Mouse (Mus musculus) lung, postnatal 0 days (tissue): ENCODE measurements around the gene Ptdss2. TPM values are rescaled to one million over a fixed set of nuclear protein-coding genes. Genes with fewer than 3 reads are reported as not detected.
A peak's percentile ranks its signal among the peaks of the same experiment; 100 is the strongest.

ENCODE experiments used
- ATAC-seq: fragments of 200-750 bp; cut with Nextera tagmentation; 2 replicates; pipeline ENCODE4 v1.8.0; 2017; ENCODE audit warnings: moderate library complexity
- DNase-seq: peaks from one replicate; pipeline ENCODE4 v3.0.0-alpha.2; 2016; ENCODE audit warnings: low spot score
- H3K27ac ChIP-seq: fragments of 300-500 bp; sonication (generic); 2 replicates; pipeline ENCODE4 v1.5.1; 2014; ENCODE audit warnings: antibody characterized with exemption, mild to moderate bottlenecking, low read length, mixed read lengths
- H3K27me3 ChIP-seq: fragments of 300-500 bp; sonication (generic); replicated peaks from 2 replicates; pipeline ENCODE4 v1.6.1; 2014; ENCODE audit warnings: low read length, mixed read lengths; ENCODE audit not compliant: insufficient read depth
- H3K36me3 ChIP-seq: fragments of 300-500 bp; sonication (generic); 2 replicates; pipeline ENCODE4 v1.6.1; 2014; ENCODE audit warnings: low read length, mixed read lengths; ENCODE audit not compliant: insufficient read depth
- H3K4me1 ChIP-seq: fragments of 300-500 bp; sonication (generic); 2 replicates; pipeline ENCODE4 v1.6.1; 2014; ENCODE audit warnings: antibody characterized with exemption, low read depth, low read length, mixed read lengths; ENCODE audit not compliant: insufficient read depth
- H3K4me2 ChIP-seq: fragments of 300-500 bp; sonication (generic); replicated peaks from 2 replicates; pipeline ENCODE4 v1.6.1; 2014; ENCODE audit warnings: low read depth, mild to moderate bottlenecking, low read length, moderate library complexity, mixed read lengths
- H3K4me3 ChIP-seq: fragments of 300-500 bp; sonication (generic); 2 replicates; pipeline ENCODE4 v1.5.1; 2014; ENCODE audit warnings: low read depth, low read length
- H3K9ac ChIP-seq: fragments of 300-500 bp; sonication (generic); replicated peaks from 2 replicates; pipeline ENCODE4 v1.6.1; 2014; ENCODE audit warnings: low read depth, mild to moderate bottlenecking
- H3K9me3 ChIP-seq: fragments of 300-500 bp; sonication (generic); 2 replicates; pipeline ENCODE4 v1.6.1; 2016; ENCODE audit warnings: low read length, mixed read lengths
- CTCF ChIP-seq: IDR thresholded peaks from 2 replicates; pipeline ENCODE4 v1.5.1; 2016; ENCODE audit warnings: antibody characterized with exemption, mild to moderate bottlenecking
- EP300 ChIP-seq: IDR thresholded peaks from 2 replicates; pipeline ENCODE4 v1.6.1; 2016; ENCODE audit warnings: antibody characterized with exemption, mild to moderate bottlenecking, control low read depth
- WGBS: fragments of 180-500 bp; shearing (Covaris S2); extraction: QIAGEN DNeasy Blood & Tissue Kit; methylation state at CpG from one replicate; pipeline ENCODE4 v1.1.7; 2014; 5-methylcytosine and 5-hydroxymethylcytosine counted together
- polyA plus RNA-seq: library from polyadenylated mRNA; unstranded; fragments of >200 nt; fragmentation: Nextera tagmentation; extraction: Ambion mirVana; gene quantifications from 2 replicates; pipeline ENCODE4 v1.2.1, GENCODE M21; 2015

Ptdss2 gene
- polyA plus RNA-seq, 1 experiment from 2014 or later, result 39.1 TPM

GRCm38 (mm10) chr7:141167901-141168517 is 45.8 kb downstream of the Ptdss2 start:
- no peaks in the 10 kb centered on the region for H3K27me3 ChIP-seq
- H3K9ac ChIP-seq, result peak overlapping the region; percentile 59
- H3K4me1 ChIP-seq, result peaks cover 8% of the 10 kb centered on the region; the same call in 1 of the 2 replicates
- TF ChIP-seq EP300, result no peak
- no peak for TF ChIP-seq CTCF
- H3K9me3 ChIP-seq, result no peaks in the 10 kb centered on the region
- H3K4me3 ChIP-seq, result peak overlapping the region; percentile 55
- 12% methylated on average over 7 of the region's 7 CpGs for WGBS
- peak overlapping the region; percentile 92 for H3K27ac ChIP-seq
- ATAC-seq (peak; percentile 9), DNase-seq (peak; percentile 76)
- H3K4me2 ChIP-seq, result peak overlapping the region; percentile 62
- peaks cover 10% of the 10 kb centered on the region; the same call in 1 of the 2 replicates for H3K36me3 ChIP-seq

GRCm38 (mm10) chr7:141168518-141168953 is 46.4 kb downstream of the Ptdss2 start:
- Histone ChIP-seq H3K4me3 (peak overlapping the region; percentile 55), H3K27ac (peak overlapping the region; percentile 92), H3K4me1 (peaks cover 12% of the 10 kb centered on the region; the same call in 1 of the 2 replicates), H3K9me3 (no peaks in the 10 kb centered on the region), H3K36me3 (peaks cover 6% of the 10 kb centered on the region; the same call in 1 of the 2 replicates), H3K4me2 (peak overlapping the region; percentile 62), H3K27me3 (no peaks in the 10 kb centered on the region), H3K9ac (peak overlapping the region; percentile 59)
- 4% methylated on average over 22 of the region's 22 CpGs for WGBS
- peak; percentile 97 for DNase-seq
- ATAC-seq, result peak; percentile 74
- TF ChIP-seq EP300 (peak; percentile 46; the same call in 1 of the 2 replicates), CTCF (no peak)

GRCm38 (mm10) chr7:141169300-141169699 is 47.1 kb downstream of the Ptdss2 start:
- H3K27ac ChIP-seq, result peak overlapping the region; percentile 92
- ATAC-seq, result peak; percentile 18
- peak; percentile 82 for DNase-seq
- no peaks in the 10 kb centered on the region for H3K36me3 ChIP-seq
- H3K9ac ChIP-seq, result no peak overlapping the region
- no peaks in the 10 kb centered on the region for H3K9me3 ChIP-seq
- TF ChIP-seq EP300 (peak; percentile 17; the same call in 1 of the 2 replicates), CTCF (no peak)
- H3K4me1 ChIP-seq, result peaks cover 12% of the 10 kb centered on the region; the same call in 1 of the 2 replicates
- no peak overlapping the region for H3K4me3 ChIP-seq
- H3K27me3 ChIP-seq, result no peaks in the 10 kb centered on the region
- 16% methylated on average over 1 of the region's 1 CpGs for WGBS
- H3K4me2 ChIP-seq, result peak overlapping the region; percentile 62; the same call in 1 of the 2 replicates

GRCm38 (mm10) chr7:141169866-141170265 is 47.7 kb downstream of the Ptdss2 start:
- Histone ChIP-seq H3K9me3 (no peaks in the 10 kb centered on the region), H3K27ac (peak overlapping the region; percentile 92), H3K4me1 (peaks cover 12% of the 10 kb centered on the region; the same call in 1 of the 2 replicates), H3K4me2 (no peak overlapping the region), H3K27me3 (no peaks in the 10 kb centered on the region), H3K9ac (no peak overlapping the region), H3K36me3 (no peaks in the 10 kb centered on the region), H3K4me3 (no peak overlapping the region)
- DNase-seq, result no peak
- ATAC-seq, result no peak
- no peak for TF ChIP-seq EP300
- TF ChIP-seq CTCF, result no peak

- TF ChIP-seq CTCF, result peak; percentile 34
- TF ChIP-seq EP300, result no peak; the same call in 1 of the 2 replicates
- H3K9ac ChIP-seq, result peak within 1 kb of the TSS; percentile 68
- no peaks in the 10 kb centered on the region for H3K36me3 ChIP-seq
- no peaks in the 10 kb centered on the region for H3K27me3 ChIP-seq
- WGBS, result 3% methylated on average over 54 of the region's 55 CpGs
- peak within 1 kb of the TSS; percentile 89 for H3K27ac ChIP-seq
- H3K4me2 ChIP-seq, result peak within 1 kb of the TSS; percentile 55
- peak within 1 kb of the TSS; percentile 43 for H3K4me3 ChIP-seq
- no peaks in the 10 kb centered on the region for H3K9me3 ChIP-seq
- DNase-seq (peak; percentile 98), ATAC-seq (peak; percentile 90)
- H3K4me1 ChIP-seq, result peaks cover 10% of the 10 kb centered on the region; the same call in 1 of the 2 replicates
Observed at GRCm38 (mm10) chr7:141172116-141173006, 50.2 kb downstream of the Ptdss2 start, which contains the start of gene Rnh1. Gene Rnh1, minus strand, starts transcription at chr7:141172857.
